Mouse (Mus musculus): Measurements from ENCODE around the gene Slc25a12. TPM values are rescaled to one million over a fixed set of nuclear protein-coding genes. Genes with fewer than 3 reads are reported as not detected.

The Slc25a12 gene
- polyA plus RNA-seq, 1 experiment from 2014 or later = 109 TPM

- H3K9ac ChIP-seq = no peak overlapping the region
- H3K27ac ChIP-seq = no peak overlapping the region
- no peaks in the 10 kb centered on the region for H3K4me1 ChIP-seq
- 94% methylated on average over 10 of the region's 10 CpGs for WGBS
- no peak overlapping the region for H3K4me2 ChIP-seq
- H3K27me3 ChIP-seq (replicated peaks) = no peaks in the 10 kb centered on the region
- 0 out of 2 replicates have a peak, but pooled peaks cover 9% of the 10 kb centered on the region for H3K36me3 ChIP-seq (replicated peaks)
- H3K4me3 ChIP-seq = no peak overlapping the region
- no peaks in the 10 kb centered on the region for H3K9me3 ChIP-seq
- ATAC-seq (replicated peaks) = no peak
These were observed 20.4 kb downstream of the Slc25a12 start for GRCm38 (mm10) chr2:71347160-71347559.

- Histone ChIP-seq H3K4me3 (no peak overlapping the region), H3K27me3 (replicated peaks) (no peaks in the 10 kb centered on the region), H3K4me2 (no peak overlapping the region), H3K9me3 (no peaks in the 10 kb centered on the region), H3K4me1 (no peaks in the 10 kb centered on the region), H3K36me3 (replicated peaks) (0 out of 2 replicates have a peak, but pooled peaks cover 9% of the 10 kb centered on the region), H3K9ac (no peak overlapping the region), H3K27ac (no peak overlapping the region)
- ATAC-seq (replicated peaks) = no peak
- 93% methylated on average over 10 of the region's 10 CpGs for WGBS
These were observed 23.5 kb downstream of the Slc25a12 start for GRCm38 (mm10) chr2:71343884-71344640.

GRCm38 (mm10) chr2:71340126-71340525 lies 27.4 kb downstream of the Slc25a12 start:
- H3K36me3 ChIP-seq (replicated peaks) = 0 out of 2 replicates have a peak, but pooled peaks cover 9% of the 10 kb centered on the region
- H3K4me3 ChIP-seq = no peak overlapping the region
- no peak for ATAC-seq (replicated peaks)
- no peaks in the 10 kb centered on the region for H3K27me3 ChIP-seq (replicated peaks)
- H3K9me3 ChIP-seq = no peaks in the 10 kb centered on the region
- WGBS = 92% methylated on average over 5 of the region's 5 CpGs
- H3K9ac ChIP-seq = no peak overlapping the region
- H3K27ac ChIP-seq = no peak overlapping the region
- no peak overlapping the region for H3K4me2 ChIP-seq
- no peaks in the 10 kb centered on the region for H3K4me1 ChIP-seq

GRCm38 (mm10) chr2:71338145-71338796 lies 29.3 kb downstream of the Slc25a12 start:
- WGBS = 91% methylated on average over 12 of the region's 12 CpGs
- H3K4me2 ChIP-seq = no peak overlapping the region
- no peaks in the 10 kb centered on the region for H3K9me3 ChIP-seq
- no peak overlapping the region for H3K9ac ChIP-seq
- no peak overlapping the region for H3K4me3 ChIP-seq
- H3K27ac ChIP-seq = no peak overlapping the region
- H3K4me1 ChIP-seq = no peaks in the 10 kb centered on the region
- no peaks in the 10 kb centered on the region for H3K27me3 ChIP-seq (replicated peaks)
- no peak for ATAC-seq (replicated peaks)
- H3K36me3 ChIP-seq (replicated peaks) = 0 out of 2 replicates have a peak, but pooled peaks cover 4% of the 10 kb centered on the region

- H3K27ac ChIP-seq = no peak overlapping the region
- 92% methylated on average over 6 of the region's 6 CpGs for WGBS
- H3K4me1 ChIP-seq = no peaks in the 10 kb centered on the region
- H3K9me3 ChIP-seq = no peaks in the 10 kb centered on the region
- peaks cover 4% of the 10 kb centered on the region; the same call in 1 of the 2 replicates for H3K36me3 ChIP-seq (replicated peaks)
- no peak overlapping the region for H3K9ac ChIP-seq
- no peak overlapping the region for H3K4me2 ChIP-seq
- no peak overlapping the region for H3K4me3 ChIP-seq
- no peaks in the 10 kb centered on the region for H3K27me3 ChIP-seq (replicated peaks)
- ATAC-seq (replicated peaks) = no peak
These were observed 30.9 kb downstream of the Slc25a12 start for GRCm38 (mm10) chr2:71336631-71337030.

GRCm38 (mm10) chr2:71336209-71336608 lies 31.3 kb downstream of the Slc25a12 start:
- Histone ChIP-seq H3K27ac (no peak overlapping the region), H3K27me3 (replicated peaks) (no peaks in the 10 kb centered on the region), H3K4me2 (no peak overlapping the region), H3K9me3 (no peaks in the 10 kb centered on the region), H3K4me3 (no peak overlapping the region), H3K36me3 (replicated peaks) (peaks cover 7% of the 10 kb centered on the region; the same call in 1 of the 2 replicates), H3K4me1 (no peaks in the 10 kb centered on the region), H3K9ac (no peak overlapping the region)
- 82% methylated on average over 5 of the region's 6 CpGs for WGBS
- ATAC-seq (replicated peaks) = no peak

GRCm38 (mm10) chr2:71333986-71334822 lies 33.3 kb downstream of the Slc25a12 start:
- no peak overlapping the region for H3K27ac ChIP-seq
- 92% methylated on average over 22 of the region's 22 CpGs for WGBS
- no peak overlapping the region for H3K9ac ChIP-seq
- H3K36me3 ChIP-seq (replicated peaks) = peaks cover 7% of the 10 kb centered on the region; the same call in 1 of the 2 replicates
- no peaks in the 10 kb centered on the region for H3K4me1 ChIP-seq
- H3K4me3 ChIP-seq = no peak overlapping the region
- no peak for ATAC-seq (replicated peaks)
- no peaks in the 10 kb centered on the region for H3K9me3 ChIP-seq
- H3K4me2 ChIP-seq = no peak overlapping the region
- H3K27me3 ChIP-seq (replicated peaks) = no peaks in the 10 kb centered on the region

- no peak overlapping the region for H3K9ac ChIP-seq
- no peak for ATAC-seq (replicated peaks)
- H3K4me2 ChIP-seq = no peak overlapping the region
- no peak overlapping the region for H3K4me3 ChIP-seq
- H3K9me3 ChIP-seq = no peaks in the 10 kb centered on the region
- H3K4me1 ChIP-seq = no peaks in the 10 kb centered on the region
- peaks cover 7% of the 10 kb centered on the region; the same call in 1 of the 2 replicates for H3K36me3 ChIP-seq (replicated peaks)
- H3K27me3 ChIP-seq (replicated peaks) = no peaks in the 10 kb centered on the region
- 86% methylated on average over 3 of the region's 3 CpGs for WGBS
- H3K27ac ChIP-seq = no peak overlapping the region
These were observed 37.8 kb downstream of the Slc25a12 start for GRCm38 (mm10) chr2:71329761-71330160.

GRCm38 (mm10) chr2:71328391-71329160 lies 39.0 kb downstream of the Slc25a12 start:
- Histone ChIP-seq H3K4me1 (no peaks in the 10 kb centered on the region), H3K36me3 (replicated peaks) (peaks cover 7% of the 10 kb centered on the region; the same call in 1 of the 2 replicates)
- 62% methylated on average over 15 of the region's 15 CpGs for WGBS

GRCm38 (mm10) chr2:71327715-71328114 lies 39.8 kb downstream of the Slc25a12 start:
- ATAC-seq (replicated peaks) = no peak
- no peak overlapping the region for H3K9ac ChIP-seq
- WGBS = 82% methylated on average over 2 of the region's 2 CpGs
- no peaks in the 10 kb centered on the region for H3K4me1 ChIP-seq
- no peak overlapping the region for H3K4me2 ChIP-seq
- no peaks in the 10 kb centered on the region for H3K27me3 ChIP-seq (replicated peaks)
- H3K27ac ChIP-seq = no peak overlapping the region
- H3K36me3 ChIP-seq (replicated peaks) = peaks cover 7% of the 10 kb centered on the region; the same call in 1 of the 2 replicates
- H3K9me3 ChIP-seq = no peaks in the 10 kb centered on the region
- no peak overlapping the region for H3K4me3 ChIP-seq

More at GRCm38 (mm10) chr2:71328391-71329160, 39.0 kb downstream of the Slc25a12 start:
- Histone ChIP-seq H3K27me3 (replicated peaks) (no peaks in the 10 kb centered on the region), H3K27ac (no peak overlapping the region), H3K9ac (no peak overlapping the region), H3K4me3 (no peak overlapping the region), H3K4me2 (no peak overlapping the region), H3K9me3 (no peaks in the 10 kb centered on the region)
- no peak for ATAC-seq (replicated peaks)

GRCm38 (mm10) chr2:71326766-71327464 lies 40.6 kb downstream of the Slc25a12 start:
- 92% methylated on average over 11 of the region's 11 CpGs for WGBS
- no peaks in the 10 kb centered on the region for H3K27me3 ChIP-seq (replicated peaks)
- no peak overlapping the region for H3K27ac ChIP-seq
- no peaks in the 10 kb centered on the region for H3K4me1 ChIP-seq
- peaks cover 6% of the 10 kb centered on the region; the same call in 1 of the 2 replicates for H3K36me3 ChIP-seq (replicated peaks)
- H3K9ac ChIP-seq = no peak overlapping the region
- H3K9me3 ChIP-seq = no peaks in the 10 kb centered on the region
- ATAC-seq (replicated peaks) = no peak
- no peak overlapping the region for H3K4me3 ChIP-seq
- H3K4me2 ChIP-seq = no peak overlapping the region
